Comparison of ENCODE assay signal across 8 mouse cellular contexts in genomic region chr3:126831418-126832138, GRCm38 (mm10).
DNase-seq lines count a peak whose midpoint lies in the region.

No protein-coding gene starts in this region.

- no peak overlapping the region for H3K4me3 ChIP-seq in brown adipose tissue, adult 24 weeks (ENCODE audit: insufficient read depth, low read depth, low read length)

- no peaks in the 10 kb centered on the region for H3K4me1 ChIP-seq in brown adipose tissue, adult 24 weeks (ENCODE audit: control insufficient read depth, insufficient read depth, insufficient read length, low read length)

- DNase-seq in ovary, postnatal 36 days (ENCODE audit: low spot score), result peak; percentile 7
- no peak for DNase-seq in ovary, postnatal 10 days (ENCODE audit: low spot score)
- peak; percentile 80 to 81 for DNase-seq in heart, adult 9 months (ENCODE audit: low spot score in 2 of 2)
- peak; percentile 82 for DNase-seq in lung, postnatal 10 days
- DNase-seq in layer of hippocampus, adult 8-10 months (ENCODE audit: low spot score in 2 of 2), result no peak
- DNase-seq in layer of hippocampus, adult 9-10 months (ENCODE audit: low spot score), result no peak
- no peak for DNase-seq in left cerebral cortex, postnatal 4 days

- H3K27ac ChIP-seq in brown adipose tissue, adult 24 weeks (replicated peaks; ENCODE audit: low read depth, low read length), result 0 out of 2 replicates have a peak overlapping the region, but pooled peaks have one; percentile 1

- intact Hi-C loops in left cerebral cortex, postnatal 4 days (cut with DNase I), result no loop called here

Comparison
In these comparisons a context has a peak if more than half of its experiments do, and no peak if none do; other contexts are left out.
1. DNase-seq: peak in ovary, postnatal 36 days (single experiment), heart, adult 9 months (2 of 2) and lung, postnatal 10 days (single experiment); none in ovary, postnatal 10 days (single experiment), layer of hippocampus, adult 8-10 months (0 of 2), layer of hippocampus, adult 9-10 months (single experiment) and left cerebral cortex, postnatal 4 days (single experiment).